Mouse (Mus musculus) layer of hippocampus, adult 2 months (tissue): ENCODE measurements at regions not wholly inside any gene's neighbourhood (a gene's known extent, or its start where the extent isn't known, plus 50 kb on each side); places are given as distances from the start of the nearest gene placed in this dataset.
"Not testable (repeated sequence)": the region's sequence is repeated elsewhere in the genome, so short reads cannot be mapped to it uniquely, and the experiment has no call there.

Source experiments
- DNase-seq, 2 experiments: peaks; one replicate each; pipeline ENCODE4 v3.0.0; 2022; ENCODE audit warnings: low spot score in 2 of 2
- H3K27ac ChIP-seq: fragments of 200-600 bp; 2 replicates; pipeline ENCODE4 v1.8.1; 2022
- H3K4me3 ChIP-seq: fragments of 200-600 bp; 2 replicates; pipeline ENCODE4 v1.8.1; 2022; ENCODE audit warnings: mild to moderate bottlenecking
- CTCF ChIP-seq: fragments of 200-600 bp; conservative IDR thresholded peaks from 2 replicates; pipeline ENCODE4 v1.8.1; 2022; ENCODE audit warnings: antibody characterized with exemption, mild to moderate bottlenecking, moderate library complexity

DNA sequence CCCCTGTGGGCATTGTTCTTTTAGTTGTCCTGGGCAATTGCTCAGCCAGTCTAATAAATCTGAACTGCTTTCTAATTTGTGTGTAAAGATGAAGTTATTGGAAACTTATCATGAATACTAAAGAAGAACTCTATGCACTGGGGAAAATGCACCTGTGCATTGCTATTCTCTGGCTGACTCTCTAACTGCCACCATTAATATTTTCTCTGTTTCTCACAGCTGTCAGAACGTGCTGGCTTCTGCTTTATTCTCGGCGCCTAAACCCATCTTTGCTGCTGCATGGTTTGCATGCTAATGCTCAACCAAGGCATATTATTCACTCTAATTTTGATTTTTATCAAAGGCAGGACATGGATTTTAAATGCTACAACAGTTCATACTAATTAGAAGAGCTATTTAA, 128.9 kb upstream of the Gm527 start:
- DNase-seq, result no peak
- no peak for TF ChIP-seq CTCF
- H3K27ac ChIP-seq, result no peak overlapping the region
- no peak overlapping the region for H3K4me3 ChIP-seq

DNA sequence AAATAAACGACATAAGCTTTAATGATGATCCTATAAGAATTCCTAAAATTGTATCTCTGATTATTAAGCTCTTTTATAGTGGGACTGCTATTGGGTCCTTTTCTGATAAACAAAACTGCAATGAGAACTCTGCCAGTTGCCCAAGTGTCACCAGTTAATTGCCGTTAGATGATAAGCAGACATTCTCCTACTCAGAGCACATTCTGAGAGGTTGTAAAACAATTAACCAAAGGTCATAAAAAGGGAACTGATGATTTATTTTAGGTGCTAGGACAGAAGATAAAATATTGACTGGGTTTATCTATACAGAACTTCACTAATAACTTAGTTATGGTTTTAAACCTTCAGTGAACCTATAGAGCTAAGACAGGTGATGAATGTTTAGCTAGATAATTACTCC, 109.2 kb upstream of the Gm527 start:
- not testable (repeated sequence) for H3K4me3 ChIP-seq, DNase-seq

DNA sequence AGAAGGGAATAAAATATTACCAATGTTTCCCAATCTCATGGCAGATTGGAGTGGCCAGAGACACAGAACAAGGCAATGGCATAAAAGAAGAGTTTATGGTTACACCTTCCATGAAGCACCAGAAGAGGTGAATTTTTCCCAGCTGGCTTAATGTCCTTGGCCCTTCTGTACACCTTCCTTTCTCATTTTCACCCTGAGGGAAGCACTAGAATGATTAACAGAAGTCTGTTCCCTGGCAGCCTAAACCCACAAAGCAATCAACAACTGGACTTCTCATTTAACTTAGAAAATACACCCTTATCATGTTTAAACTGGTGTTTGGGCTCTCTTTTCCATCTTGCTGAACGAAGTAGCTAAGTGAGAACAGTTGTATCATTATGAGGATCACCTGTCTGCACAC, 107.6 kb upstream of the Gm527 start:
- no peak overlapping the region for H3K4me3 ChIP-seq
- no peak for DNase-seq
- H3K27ac ChIP-seq, result no peak overlapping the region
- no peak for TF ChIP-seq CTCF

More for the DNA sequence above, 109.2 kb upstream of the Gm527 start:
- H3K27ac ChIP-seq, result not testable (repeated sequence)

DNA sequence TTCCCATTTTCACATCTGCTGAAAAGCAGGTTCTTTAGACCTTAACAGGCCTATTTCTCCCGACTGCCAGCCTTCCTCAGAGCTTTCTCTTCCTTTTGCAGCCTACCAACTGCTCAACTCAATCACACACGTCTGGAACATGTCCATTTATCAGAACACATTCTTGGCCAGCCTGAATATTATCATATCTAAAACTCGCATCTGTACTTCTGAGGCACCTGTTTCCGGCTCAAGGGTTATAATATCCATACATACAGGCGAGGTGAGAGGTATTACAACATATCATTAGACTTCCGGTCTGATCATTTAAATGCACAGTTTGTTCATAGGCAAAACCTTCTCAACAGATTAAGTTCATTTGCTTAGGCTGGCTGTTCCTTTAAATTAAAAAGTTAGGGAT, 101.8 kb upstream of the Gm527 start:
- H3K27ac ChIP-seq, result no peak overlapping the region
- TF ChIP-seq CTCF, result no peak
- DNase-seq, result no peak
- no peak overlapping the region for H3K4me3 ChIP-seq

DNA sequence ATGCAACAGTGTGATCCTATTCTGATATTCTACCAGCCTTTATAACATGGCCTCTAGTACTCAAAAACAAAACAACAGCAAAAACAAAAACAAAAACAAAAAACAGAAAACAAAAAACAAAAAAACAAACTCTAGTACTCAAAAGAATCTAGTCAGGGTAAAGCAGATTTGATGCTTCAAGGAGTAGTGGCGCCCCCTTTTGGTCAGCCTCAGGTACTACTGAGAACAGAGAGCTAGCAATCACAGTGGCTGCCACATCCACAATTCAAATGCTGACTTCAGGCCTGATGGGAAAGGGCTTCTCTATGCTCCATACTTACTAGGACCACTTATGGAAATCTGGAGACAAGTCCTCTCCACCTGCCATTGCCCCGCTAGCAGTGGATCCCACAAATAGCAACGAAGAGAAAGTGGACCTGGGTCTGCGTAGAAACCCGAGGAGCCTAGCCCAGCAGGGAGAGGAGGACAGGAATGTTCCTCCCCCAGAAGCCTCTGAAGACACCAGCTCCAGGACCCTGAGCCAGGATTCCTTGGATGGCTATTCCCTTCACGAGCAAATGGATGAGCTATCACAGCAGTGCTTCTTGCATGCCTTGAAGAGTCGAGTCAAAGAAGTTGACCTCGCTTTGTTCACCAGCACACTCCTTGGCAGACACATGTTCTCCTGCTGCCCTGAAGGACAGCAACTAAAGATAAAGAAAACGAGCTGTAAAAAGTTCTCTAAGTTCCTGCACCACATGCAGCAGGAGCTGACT, 100.5 kb upstream of the Gm527 start:
- H3K27ac ChIP-seq, result no peak overlapping the region

DNA sequence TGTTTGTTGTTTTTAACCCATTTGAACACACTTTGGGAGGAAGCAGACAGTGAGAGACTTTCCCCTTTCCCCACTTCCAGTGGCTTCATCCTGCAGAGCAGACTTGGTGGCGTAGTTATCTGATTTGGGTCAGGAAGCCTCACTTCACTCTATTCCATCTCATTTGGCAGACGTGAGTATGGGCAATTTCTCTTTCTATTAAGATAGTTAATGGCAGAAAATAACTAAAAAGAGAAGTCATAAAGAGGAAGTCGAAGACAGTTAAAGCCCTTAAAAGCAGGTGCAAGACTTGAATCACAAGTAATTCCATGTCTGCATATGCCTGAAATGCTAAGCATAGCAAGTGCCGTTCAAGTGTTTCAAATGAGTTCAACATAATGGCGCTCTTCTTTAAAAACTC, 97.0 kb upstream of the Gm527 start:
- DNase-seq, result no peak
- H3K27ac ChIP-seq, result no peak overlapping the region
- no peak overlapping the region for H3K4me3 ChIP-seq
- TF ChIP-seq CTCF, result no peak

More for the DNA sequence above, 100.5 kb upstream of the Gm527 start:
- H3K4me3 ChIP-seq, result no peak overlapping the region
- peak in 1 of 2 experiments; percentile 42 for DNase-seq
- peak; percentile 77 for TF ChIP-seq CTCF

DNA sequence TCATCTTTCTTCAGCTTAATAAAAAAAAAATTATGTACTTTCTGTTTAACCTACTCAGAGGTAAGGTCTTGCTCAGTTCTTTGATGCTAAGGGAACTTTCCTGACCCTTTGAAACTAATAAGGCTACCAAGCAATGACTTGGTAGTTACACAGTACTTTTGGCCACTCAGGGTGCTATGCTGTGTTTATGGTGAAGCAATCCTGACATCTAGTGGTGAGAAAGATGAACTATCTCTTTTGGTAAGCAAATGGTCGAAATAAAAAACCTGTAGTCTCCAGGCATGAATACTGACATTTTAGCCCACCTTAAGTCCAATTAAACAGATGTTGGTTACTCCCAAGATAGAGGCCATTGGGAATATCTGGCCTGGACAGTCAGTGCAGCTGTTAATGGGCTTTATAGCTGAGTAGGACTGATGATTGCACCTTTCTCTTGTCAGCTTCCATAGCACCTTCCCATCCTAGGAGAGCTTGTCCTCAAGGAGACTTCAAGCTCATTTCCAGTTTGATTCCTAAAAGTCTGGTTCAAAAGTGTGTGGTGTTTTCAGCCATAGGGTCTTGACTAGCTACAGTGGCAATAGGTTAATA, 88.0 kb upstream of the Gm527 start:
- peak; percentile 89 for TF ChIP-seq CTCF
- peak in 1 of 2 experiments; percentile 29 for DNase-seq
- Histone ChIP-seq H3K4me3 (no peak overlapping the region), H3K27ac (no peak overlapping the region)

DNA sequence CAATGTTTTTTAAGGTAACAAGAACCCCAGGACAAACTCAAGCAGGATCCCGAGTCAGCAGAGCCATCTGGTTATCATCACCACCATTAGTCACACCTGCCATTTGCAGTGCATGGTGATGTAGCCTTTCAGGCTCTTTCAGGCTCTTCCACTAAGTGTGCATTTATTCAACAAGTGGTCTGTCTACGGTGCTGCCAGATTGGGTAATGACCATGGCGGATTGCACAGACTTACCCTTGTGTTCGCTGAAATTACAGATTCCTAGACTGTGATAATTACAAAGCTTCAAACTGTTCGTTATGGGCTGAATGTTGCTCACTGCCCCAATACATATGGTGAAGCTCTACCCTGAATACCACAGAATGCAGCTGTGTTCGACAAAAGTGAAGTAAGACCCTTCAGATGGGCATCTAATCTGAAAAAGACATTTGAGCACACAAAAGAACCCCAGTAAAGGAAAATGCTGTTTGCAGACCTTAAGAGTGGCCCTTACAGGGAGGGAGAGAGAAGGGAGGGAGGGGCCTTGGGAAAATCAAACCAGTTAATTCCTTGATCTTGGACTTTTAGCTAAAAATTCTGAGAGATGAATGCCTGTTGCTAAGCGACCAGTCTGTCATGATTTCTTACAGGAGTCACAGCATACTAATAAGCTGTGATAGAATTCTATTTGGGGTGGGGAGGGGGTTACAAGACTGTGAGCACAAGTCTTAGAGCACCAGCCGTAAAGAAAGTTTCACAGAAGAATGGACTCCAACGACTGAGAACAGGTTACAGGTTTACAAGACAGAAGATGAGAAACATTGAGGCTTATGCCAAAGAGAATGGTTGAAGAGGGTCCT, 85.2 kb upstream of the Gm527 start:
- no peak for TF ChIP-seq CTCF
- peak in 1 of 2 experiments; percentile 17 for DNase-seq
- no peak overlapping the region for H3K4me3 ChIP-seq
- no peak overlapping the region for H3K27ac ChIP-seq

DNA sequence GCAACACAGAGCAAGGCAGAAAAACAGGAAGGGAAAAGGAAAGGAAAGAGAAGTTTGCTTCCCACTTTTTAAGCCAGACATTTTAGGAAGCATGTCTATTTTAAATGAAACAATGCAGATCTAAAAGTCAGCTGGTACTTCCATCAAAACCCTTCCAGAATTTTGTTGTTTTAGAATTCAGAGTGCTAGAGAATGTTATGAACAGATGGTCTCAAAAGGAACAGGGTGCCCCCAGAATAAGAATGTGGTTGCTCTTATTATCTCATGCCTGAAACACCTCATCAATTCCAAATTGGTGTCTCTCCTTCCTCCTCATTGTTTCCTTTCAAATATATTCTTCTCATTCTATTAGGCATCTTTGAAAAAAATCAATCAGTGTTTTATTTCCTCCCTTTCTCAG, 60.0 kb upstream of the Gm527 start:
- no peak for TF ChIP-seq CTCF
- Histone ChIP-seq H3K4me3 (no peak overlapping the region), H3K27ac (peak overlapping the region; percentile 87)
- peak in 1 of 2 experiments; percentile 63 for DNase-seq
